Mouse (Mus musculus) E14TG2a.4 (cell line): ENCODE results near the gene Ahnak2.

ENCODE experiments used
- CTCF ChIP-seq: conservative IDR thresholded peaks from 2 replicates; pipeline ENCODE4 v1.5.1; 2014; ENCODE audit warnings: low read length
- NANOG ChIP-seq: IDR thresholded peaks from 2 replicates; pipeline ENCODE4 v1.6.1; 2014; ENCODE audit warnings: borderline replicate concordance, low read length, mixed read lengths

GRCm38 (mm10) chr12:112808587-112809364, 6.3 kb upstream of the Ahnak2 start, which contains the start of gene Clba1:
- TF ChIP-seq CTCF (no peak), NANOG (no peak)
